20 mouse cellular contexts compared by ENCODE assay signal in the genomic region with DNA sequence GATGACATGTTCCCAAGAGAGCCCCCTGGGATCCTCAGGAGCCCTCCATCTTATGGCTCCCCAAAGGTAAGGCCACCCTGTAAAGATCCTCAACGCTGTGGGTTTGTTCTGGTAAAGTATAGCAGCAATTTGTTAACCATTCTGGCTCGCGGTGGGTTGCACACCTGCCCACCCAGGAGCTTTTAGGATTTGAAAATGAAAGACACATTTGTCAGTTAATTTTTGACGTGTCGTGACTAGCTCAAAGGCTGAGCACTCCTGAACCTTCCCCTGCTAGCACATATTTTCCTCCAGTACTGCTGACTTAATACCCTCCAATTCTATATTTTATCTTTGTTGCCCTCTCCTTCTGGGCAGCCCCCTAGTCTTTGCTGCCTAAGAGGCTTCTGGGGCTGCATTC. TPM values are rescaled to one million over a fixed set of nuclear protein-coding genes. Genes with fewer than 3 reads are reported as not detected.
"Had no signal": no experiment of that assay in that cellular context is flagged by ENCODE, and none has a peak within 500 bp of the region (broad histone marks: within the 10 kb centered on the region; RNA-seq: fewer than 3 reads in every experiment).

No protein-coding gene starts in this region.

- H3K9ac ChIP-seq: heart, embryonic 12.5 days; hindbrain, embryonic 12.5 days; hindbrain, embryonic 14.5 days; intestine, embryonic 15.5 days; limb, embryonic 13.5 days; limb, embryonic 15.5 days; liver, embryonic 12.5 days had no signal

- H3K27me3 ChIP-seq: heart, embryonic 12.5 days; hindbrain, embryonic 12.5 days; intestine, embryonic 15.5 days; limb, embryonic 13.5 days; limb, embryonic 15.5 days had no signal

- H3K9me3 ChIP-seq: heart, embryonic 10.5 days; heart, embryonic 12.5 days; hindbrain, embryonic 10.5 days; hindbrain, embryonic 12.5 days; intestine, embryonic 15.5 days; limb, embryonic 13.5 days; limb, embryonic 15.5 days; liver, embryonic 12.5 days had no signal

- H3K36me3 ChIP-seq: heart, embryonic 10.5 days; heart, embryonic 12.5 days; hindbrain, embryonic 10.5 days; hindbrain, embryonic 12.5 days; intestine, embryonic 15.5 days; limb, embryonic 13.5 days; limb, embryonic 15.5 days; liver, embryonic 12.5 days had no signal

- H3K4me2 ChIP-seq: heart, embryonic 12.5 days; hindbrain, embryonic 12.5 days; hindbrain, embryonic 14.5 days; intestine, embryonic 15.5 days; limb, embryonic 13.5 days; limb, embryonic 15.5 days; liver, embryonic 12.5 days had no signal

- H3K27ac ChIP-seq: heart, adult 2 months; hindbrain, embryonic 10.5 days; hindbrain, embryonic 12.5 days; hindbrain, embryonic 14.5 days; intestine, embryonic 15.5 days; layer of hippocampus, adult 2 months; left cerebral cortex, adult 2 months; limb, embryonic 13.5 days; limb, embryonic 15.5 days; liver, embryonic 12.5 days had no signal

- H3K4me3 ChIP-seq: heart, adult 2 months; heart, embryonic 10.5 days; heart, embryonic 12.5 days; hindbrain, embryonic 10.5 days; hindbrain, embryonic 12.5 days; intestine, embryonic 15.5 days; layer of hippocampus, adult 2 months; left cerebral cortex, adult 2 months; limb, embryonic 13.5 days; limb, embryonic 15.5 days; liver, embryonic 12.5 days had no signal

- DNase-seq: gastrocnemius, postnatal 14 days; gastrocnemius, postnatal 36 days; heart, adult 11 months; heart, adult 2 months; heart, postnatal 10 days; heart, postnatal 4 days had no signal

- H3K4me1 ChIP-seq: liver, embryonic 12.5 days had no signal

- ATAC-seq: hindbrain, embryonic 16.5 days; inflammation-experienced regulatory T-cells, adult 6 months; intestine, postnatal 0 days; liver, embryonic 12.5 days had no signal

RNA-seq across cellular contexts. Expression of a gene that starts 49.3 kb away (rescaled TPM):
- polyA plus RNA-seq: inflammation-experienced regulatory T-cells, adult 6 months had no signal
